Mouse (Mus musculus): ENCODE measurements around the gene Rhbg. TPM values are rescaled to one million over a fixed set of nuclear protein-coding genes. Genes with fewer than 3 reads are reported as not detected.

The Rhbg gene
- polyA plus RNA-seq, 1 experiment from 2014 or later: 0.83 TPM

DNA sequence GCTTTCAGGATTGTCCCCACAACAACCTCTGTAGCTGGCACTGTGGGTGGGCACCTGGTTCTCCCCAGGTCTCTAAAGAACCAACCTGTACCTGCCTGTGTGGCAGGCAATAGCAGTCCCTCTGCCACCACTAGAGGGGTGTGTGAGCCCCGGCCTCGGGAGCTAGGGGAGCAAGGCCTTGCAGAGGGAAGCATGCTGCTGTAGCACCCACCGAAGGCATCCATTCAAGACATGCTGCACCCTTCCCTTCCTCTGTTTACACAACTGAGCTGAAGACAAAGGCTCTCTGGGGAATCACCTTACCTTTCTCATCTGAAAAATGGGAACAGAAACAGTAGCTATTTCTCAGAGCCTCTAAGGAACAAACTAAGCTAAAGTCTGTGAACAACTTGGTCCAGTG, 19.3 kb downstream of the Rhbg start:
- Histone ChIP-seq H3K27ac (replicated peaks) (peak overlapping the region; percentile 98), H3K36me3 (peaks cover 4% of the 10 kb centered on the region; the same call in 1 of the 2 replicates), H3K27me3 (replicated peaks) (peaks cover 5% of the 10 kb centered on the region; the same call in 1 of the 2 replicates), H3K4me2 (no peak overlapping the region), H3K4me1 (peaks cover 72% of the 10 kb centered on the region), H3K9me3 (replicated peaks) (no peaks in the 10 kb centered on the region), H3K9ac (replicated peaks) (no peak overlapping the region), H3K4me3 (replicated peaks) (no peak overlapping the region)
- ATAC-seq (ENCODE audit: low FRiP score): no peak
- 3% methylated on average over 3 of the region's 3 CpGs for WGBS

GRCm38 (mm10) chr3:88234041-88234440, 20.5 kb downstream of the Rhbg start:
- 50% methylated on average over 8 of the region's 8 CpGs for WGBS

GRCm38 (mm10) chr3:88232851-88233649, 21.5 kb downstream of the Rhbg start:
- Histone ChIP-seq H3K4me2 (no peak overlapping the region), H3K9me3 (replicated peaks) (no peaks in the 10 kb centered on the region), H3K27ac (replicated peaks) (peak overlapping the region; percentile 98), H3K4me1 (peaks cover 77% of the 10 kb centered on the region), H3K27me3 (replicated peaks) (no peaks in the 10 kb centered on the region), H3K36me3 (peaks cover 17% of the 10 kb centered on the region), H3K4me3 (replicated peaks) (no peak overlapping the region), H3K9ac (replicated peaks) (no peak overlapping the region)
- 17% methylated on average over 7 of the region's 7 CpGs for WGBS
- no peak for ATAC-seq (ENCODE audit: low FRiP score)

More at GRCm38 (mm10) chr3:88234041-88234440, 20.5 kb downstream of the Rhbg start:
- peak overlapping the region; percentile 98 for H3K27ac ChIP-seq (replicated peaks)
- H3K4me1 ChIP-seq: peaks cover 76% of the 10 kb centered on the region
- no peak overlapping the region for H3K9ac ChIP-seq (replicated peaks)
- no peaks in the 10 kb centered on the region for H3K9me3 ChIP-seq (replicated peaks)
- H3K27me3 ChIP-seq (replicated peaks): no peaks in the 10 kb centered on the region
- H3K36me3 ChIP-seq: peaks cover 14% of the 10 kb centered on the region
- H3K4me2 ChIP-seq: no peak overlapping the region
- no peak overlapping the region for H3K4me3 ChIP-seq (replicated peaks)
- ATAC-seq (ENCODE audit: low FRiP score): no peak

- H3K4me1 ChIP-seq: peaks cover 73% of the 10 kb centered on the region
- no peaks in the 10 kb centered on the region for H3K27me3 ChIP-seq (replicated peaks)
- 16% methylated on average over 7 of the region's 7 CpGs for WGBS
- no peaks in the 10 kb centered on the region for H3K9me3 ChIP-seq (replicated peaks)
- no peak overlapping the region for H3K9ac ChIP-seq (replicated peaks)
- no peak overlapping the region for H3K4me3 ChIP-seq (replicated peaks)
- H3K27ac ChIP-seq (replicated peaks): peak overlapping the region; percentile 98
- peak; percentile 68 for ATAC-seq (ENCODE audit: low FRiP score)
- H3K36me3 ChIP-seq: peaks cover 21% of the 10 kb centered on the region
- no peak overlapping the region for H3K4me2 ChIP-seq
Measured at GRCm38 (mm10) chr3:88232301-88232702, 22.2 kb downstream of the Rhbg start.

GRCm38 (mm10) chr3:88231061-88231641, 23.4 kb downstream of the Rhbg start:
- Histone ChIP-seq H3K27me3 (replicated peaks) (no peaks in the 10 kb centered on the region), H3K36me3 (peaks cover 22% of the 10 kb centered on the region), H3K9me3 (replicated peaks) (no peaks in the 10 kb centered on the region), H3K27ac (replicated peaks) (peak overlapping the region; percentile 98), H3K9ac (replicated peaks) (no peak overlapping the region), H3K4me1 (peaks cover 69% of the 10 kb centered on the region), H3K4me2 (no peak overlapping the region), H3K4me3 (replicated peaks) (no peak overlapping the region)
- peak; percentile 77 for ATAC-seq (ENCODE audit: low FRiP score)
- WGBS: 40% methylated on average over 1 of the region's 1 CpGs

DNA sequence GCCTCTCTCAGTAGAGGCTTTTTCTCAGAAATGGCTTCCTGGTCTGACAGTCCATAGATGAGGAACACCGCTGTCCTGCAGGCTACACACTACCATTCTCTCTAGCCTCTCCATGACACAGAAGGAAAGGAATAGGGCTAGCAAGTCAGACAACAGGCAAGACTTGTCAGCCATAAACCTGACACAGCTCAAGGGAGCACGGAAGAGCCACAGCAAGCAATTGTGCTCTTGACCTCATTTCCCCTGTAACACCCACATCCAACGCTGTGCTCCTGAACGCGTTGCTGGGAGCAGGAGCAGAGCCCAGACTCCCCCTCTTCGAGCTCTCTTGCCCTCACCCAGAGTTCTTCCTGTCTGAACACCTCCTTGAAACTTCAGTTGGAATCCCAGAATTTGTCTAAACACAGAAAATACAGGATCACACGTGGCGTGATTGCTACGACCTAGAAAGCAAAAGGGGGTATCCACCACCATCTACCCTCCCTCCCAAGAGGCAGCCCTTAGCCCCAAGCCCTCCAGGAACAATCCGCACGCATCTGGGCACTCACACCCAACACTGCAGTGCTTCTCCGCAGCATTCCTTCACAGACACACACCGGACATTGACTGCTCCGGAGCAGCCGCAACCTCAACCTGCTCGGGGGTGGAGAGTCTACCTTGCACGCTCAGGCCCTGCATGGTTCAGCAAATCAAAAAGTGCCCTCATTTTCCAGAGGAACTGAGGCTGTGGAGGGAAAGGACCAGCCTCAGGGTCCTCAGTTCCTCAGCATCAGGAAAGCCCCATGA, 24.1 kb downstream of the Rhbg start:
- Histone ChIP-seq H3K9me3 (replicated peaks) (no peaks in the 10 kb centered on the region), H3K4me2 (no peak overlapping the region), H3K36me3 (peaks cover 29% of the 10 kb centered on the region), H3K27me3 (replicated peaks) (no peaks in the 10 kb centered on the region), H3K9ac (replicated peaks) (no peak overlapping the region), H3K27ac (replicated peaks) (peak overlapping the region; percentile 98), H3K4me1 (peaks cover 71% of the 10 kb centered on the region), H3K4me3 (replicated peaks) (no peak overlapping the region)
- WGBS: 15% methylated on average over 17 of the region's 17 CpGs
- peak; percentile 2; the same call in 1 of the 2 replicates for ATAC-seq (ENCODE audit: low FRiP score)

DNA sequence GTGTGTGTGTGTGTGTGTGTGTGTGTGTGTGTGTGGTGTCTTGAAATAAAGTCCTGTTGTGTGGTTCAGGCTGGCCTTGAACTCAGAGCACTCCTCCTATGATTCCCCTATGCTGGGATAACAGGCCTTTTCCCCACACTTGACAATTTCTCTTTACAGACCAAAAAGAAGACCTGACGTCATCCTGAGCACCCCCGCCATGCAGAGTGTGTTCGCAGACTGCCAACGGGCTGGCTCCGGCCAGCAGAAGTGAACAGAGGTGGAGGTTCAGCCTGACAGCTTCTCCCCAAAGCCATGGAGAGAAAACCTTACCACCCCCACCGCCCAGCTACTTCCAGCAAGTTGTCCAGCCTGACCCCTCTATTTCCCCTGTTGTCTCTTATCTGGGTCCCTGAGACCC, 25.0 kb downstream of the Rhbg start:
- H3K27me3 ChIP-seq (replicated peaks): no peaks in the 10 kb centered on the region
- WGBS: 43% methylated on average over 6 of the region's 6 CpGs
- no peak overlapping the region for H3K4me2 ChIP-seq
- no peaks in the 10 kb centered on the region for H3K9me3 ChIP-seq (replicated peaks)
- no peak for ATAC-seq (ENCODE audit: low FRiP score)
- peaks cover 81% of the 10 kb centered on the region for H3K4me1 ChIP-seq
- no peak overlapping the region for H3K4me3 ChIP-seq (replicated peaks)
- peaks cover 39% of the 10 kb centered on the region for H3K36me3 ChIP-seq
- H3K27ac ChIP-seq (replicated peaks): peak overlapping the region; percentile 98
- 0 out of 2 replicates have a peak overlapping the region, but pooled peaks have one; percentile 17 for H3K9ac ChIP-seq (replicated peaks)

- 38% methylated on average over 4 of the region's 4 CpGs for WGBS
- Histone ChIP-seq H3K27ac (replicated peaks) (peak overlapping the region; percentile 98), H3K4me3 (replicated peaks) (no peak overlapping the region), H3K36me3 (peaks cover 45% of the 10 kb centered on the region), H3K9ac (replicated peaks) (no peak overlapping the region; the same call in 1 of the 2 replicates), H3K27me3 (replicated peaks) (no peaks in the 10 kb centered on the region), H3K4me2 (peak overlapping the region; percentile 3; the same call in 1 of the 2 replicates), H3K4me1 (peaks cover 85% of the 10 kb centered on the region), H3K9me3 (replicated peaks) (no peaks in the 10 kb centered on the region)
- no peak for ATAC-seq (ENCODE audit: low FRiP score)
Measured at GRCm38 (mm10) chr3:88228906-88229305, 25.6 kb downstream of the Rhbg start.

GRCm38 (mm10) chr3:88227976-88228375, 26.5 kb downstream of the Rhbg start:
- no peak for ATAC-seq (ENCODE audit: low FRiP score)

GRCm38 (mm10) chr3:88227260-88227659, 27.2 kb downstream of the Rhbg start:
- no peak overlapping the region for H3K4me2 ChIP-seq
- 0 out of 2 replicates have a peak overlapping the region, but pooled peaks have one; percentile 2 for H3K9ac ChIP-seq (replicated peaks)
- no peaks in the 10 kb centered on the region for H3K27me3 ChIP-seq (replicated peaks)
- H3K4me1 ChIP-seq: peaks cover 87% of the 10 kb centered on the region
- WGBS: 17% methylated on average over 4 of the region's 4 CpGs
- no peak overlapping the region for H3K4me3 ChIP-seq (replicated peaks)
- peak overlapping the region; percentile 98 for H3K27ac ChIP-seq (replicated peaks)
- no peaks in the 10 kb centered on the region for H3K9me3 ChIP-seq (replicated peaks)
- ATAC-seq (ENCODE audit: low FRiP score): no peak
- H3K36me3 ChIP-seq: peaks cover 50% of the 10 kb centered on the region

More at GRCm38 (mm10) chr3:88227976-88228375, 26.5 kb downstream of the Rhbg start:
- Histone ChIP-seq H3K27ac (replicated peaks) (peak overlapping the region; percentile 98), H3K4me1 (peaks cover 84% of the 10 kb centered on the region), H3K4me3 (replicated peaks) (no peak overlapping the region), H3K4me2 (no peak overlapping the region), H3K27me3 (replicated peaks) (no peaks in the 10 kb centered on the region), H3K9ac (replicated peaks) (no peak overlapping the region), H3K9me3 (replicated peaks) (no peaks in the 10 kb centered on the region), H3K36me3 (peaks cover 50% of the 10 kb centered on the region)
- WGBS: 6% methylated on average over 6 of the region's 6 CpGs

DNA sequence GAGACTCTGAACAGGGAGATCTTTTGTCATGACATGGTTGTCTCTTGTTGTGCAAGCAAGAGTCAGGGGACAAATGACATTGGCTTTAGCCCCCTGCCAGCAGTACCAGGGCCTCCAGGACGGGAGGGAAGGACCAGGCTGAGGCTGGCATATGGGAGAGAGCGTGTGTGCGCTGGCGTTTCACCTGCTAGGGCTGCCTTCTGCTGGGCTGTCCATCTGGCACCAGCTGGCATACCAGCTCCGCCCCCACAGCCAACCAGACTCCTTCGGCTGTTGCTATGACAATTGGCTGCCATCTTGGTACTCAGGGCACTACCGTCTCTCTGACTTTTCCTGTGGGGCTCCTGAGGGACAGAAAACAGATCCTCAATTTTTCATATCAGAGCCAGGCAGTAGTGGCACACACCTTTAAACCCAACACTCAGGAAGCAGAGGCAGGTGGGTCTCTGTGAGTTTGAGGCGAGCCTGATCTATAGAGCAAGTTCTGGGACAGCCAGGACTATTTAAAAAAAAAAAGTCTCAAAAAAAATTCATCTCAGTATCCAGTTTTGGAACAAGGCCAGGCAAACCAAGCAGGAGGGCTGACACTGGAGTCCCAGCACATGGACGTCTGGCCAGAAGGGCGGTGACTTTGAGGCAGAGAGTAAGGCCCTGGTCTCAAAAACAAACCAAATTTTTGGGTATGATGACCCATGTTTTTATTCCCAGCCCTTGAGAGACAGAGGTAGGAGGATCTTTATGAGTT, 28.2 kb downstream of the Rhbg start:
- peaks cover 88% of the 10 kb centered on the region for H3K4me1 ChIP-seq
- H3K9me3 ChIP-seq (replicated peaks): no peaks in the 10 kb centered on the region
- no peaks in the 10 kb centered on the region for H3K27me3 ChIP-seq (replicated peaks)
- H3K4me2 ChIP-seq: no peak overlapping the region
- H3K4me3 ChIP-seq (replicated peaks): no peak overlapping the region
- H3K27ac ChIP-seq (replicated peaks): peak overlapping the region; percentile 98
- H3K9ac ChIP-seq (replicated peaks): no peak overlapping the region
- no peak for ATAC-seq (ENCODE audit: low FRiP score)
- H3K36me3 ChIP-seq: peaks cover 50% of the 10 kb centered on the region
- WGBS: 40% methylated on average over 10 of the region's 10 CpGs

Measured in neural tube, embryonic 15.5 days (tissue).